ENCODE assay signal across 8 mouse cellular contexts in genomic region chr10:62920766-62921156, GRCm38 (mm10). TPM values are rescaled to one million over a fixed set of nuclear protein-coding genes. Genes with fewer than 3 reads are reported as not detected.
DNase-seq lines count a peak whose midpoint lies in the region; ATAC-seq and TF ChIP-seq lines count a peak whose summit lies in the region.

No protein-coding gene starts in this region.

- TF ChIP-seq CTCF in gastrocnemius, adult 2 months (IDR thresholded peaks at IDR 0.05), result peak; percentile 6; the same call in 1 of the 2 replicates
- no peak for TF ChIP-seq CTCF in liver, embryonic 14.5 days (IDR thresholded peaks at IDR 0.05; ENCODE audit: low read depth)

- ATAC-seq in CD4-positive, CD25-positive, alpha-beta regulatory T cell, adult 4 months, result peak; percentile 24
- ATAC-seq in forebrain, embryonic 11.5 days (replicated peaks; ENCODE audit: low FRiP score), result peak; percentile 71
- peak; percentile 68 for ATAC-seq in liver, embryonic 14.5 days (ENCODE audit: insufficient read depth)

- H3K27me3 ChIP-seq in forebrain, embryonic 11.5 days (ENCODE audit: control insufficient read depth, insufficient read depth, low read length), result no peaks in the 10 kb centered on the region
- H3K27me3 ChIP-seq in liver, embryonic 14.5 days (ENCODE audit: control insufficient read depth, insufficient read depth, low read length), result no peaks in the 10 kb centered on the region

- peaks cover 3% of the 10 kb centered on the region; the same call in 1 of the 2 replicates for H3K4me1 ChIP-seq in forebrain, embryonic 11.5 days (replicated peaks; ENCODE audit: control insufficient read depth, insufficient read depth, low read length)
- H3K4me1 ChIP-seq in liver, embryonic 14.5 days (replicated peaks; ENCODE audit: control insufficient read depth in 2 of 2, insufficient read depth in 2 of 2, low read length in 1 of 2), result peaks cover 8 to 13% of the 10 kb centered on the region in 2 experiments

- 0% methylated on average over 28 of the region's 29 CpGs for WGBS in forebrain, embryonic 11.5 days
- 0% methylated on average over 29 of the region's 29 CpGs for whole genome bisulfite sequencing in liver, embryonic 14.5 days (ENCODE audit: insufficient replicate concordance)

- no peaks in the 10 kb centered on the region for H3K36me3 ChIP-seq in forebrain, embryonic 11.5 days (ENCODE audit: control insufficient read depth, insufficient read depth, low read length)
- H3K36me3 ChIP-seq in liver, embryonic 14.5 days (replicated peaks; ENCODE audit: control insufficient read depth, insufficient read depth, low read depth), result no peaks in the 10 kb centered on the region

- no peak for TF ChIP-seq EP300 in liver, embryonic 14.5 days (IDR thresholded peaks at IDR 0.05; ENCODE audit: low read depth)

- intact Hi-C loops in gastrocnemius, adult 2 months (cut with DNase I), result loop anchor here (5.0 kb wide), 1 partner anchor 128 kb away; the partner anchor contains the start of gene Ccar1

- H3K4me3 ChIP-seq in gastrocnemius, adult 2 months, result peak overlapping the region; percentile 98
- H3K4me3 ChIP-seq in forebrain, embryonic 11.5 days (ENCODE audit: low read depth, low read length), result peak overlapping the region; percentile 99
- peak overlapping the region; percentile 77 to 97 for H3K4me3 ChIP-seq in liver, embryonic 14.5 days (ENCODE audit: insufficient read depth in 1 of 2, low read depth in 2 of 2, low read length in 2 of 2)

- peak overlapping the region; percentile 98 for H3K27ac ChIP-seq in gastrocnemius, adult 2 months
- 0 out of 2 replicates have a peak overlapping the region, but pooled peaks have one; percentile 18 for H3K27ac ChIP-seq in forebrain, embryonic 11.5 days (ENCODE audit: low read depth, low read length)
- H3K27ac ChIP-seq in liver, embryonic 14.5 days, result peak overlapping the region; percentile 14

- no peak for DNase-seq in gastrocnemius, adult 2 months
- DNase-seq in gastrocnemius, postnatal 25 days, result no peak
- DNase-seq in forebrain, embryonic 11.5 days (ENCODE audit: low spot score), result no peak
- DNase-seq in liver, embryonic 14.5 days (ENCODE audit: low read depth in 3 of 3, low spot score in 3 of 3), result no peak
- DNase-seq in layer of hippocampus, postnatal 25 days (ENCODE audit: extremely low spot score in 1 of 2, low spot score in 1 of 2), result no peak
- no peak for DNase-seq in adrenal gland, postnatal 36 days
- no peak for DNase-seq in spleen, postnatal 14 days (ENCODE audit: low spot score in 2 of 2)

- H3K9me3 ChIP-seq in forebrain, embryonic 11.5 days (ENCODE audit: control insufficient read depth, low read length), result no peaks in the 10 kb centered on the region
- H3K9me3 ChIP-seq in liver, embryonic 14.5 days (ENCODE audit: control insufficient read depth, low read length), result no peaks in the 10 kb centered on the region

- peak overlapping the region; percentile 87 for H3K4me2 ChIP-seq in forebrain, embryonic 11.5 days (ENCODE audit: low read depth, low read length, severe bottlenecking)
- H3K4me2 ChIP-seq in liver, embryonic 14.5 days (ENCODE audit: low read depth), result peak overlapping the region; percentile 86

- peak overlapping the region; percentile 83 for H3K9ac ChIP-seq in forebrain, embryonic 11.5 days (ENCODE audit: low read length)
- peak overlapping the region; percentile 75 for H3K9ac ChIP-seq in liver, embryonic 14.5 days (replicated peaks)

RNA-seq across cellular contexts. Expression of gene Slc25a16, which starts 0.3 kb away (rescaled TPM):
- 10 to 100 TPM; 15.4 to 18.2 TPM for total RNA-seq in gastrocnemius, adult 2 months (2021)
- 10 to 100 TPM; 14.6 to 15.7 TPM for total RNA-seq in gastrocnemius, postnatal 25 days (2021)
- 1 to 10 TPM; 2.9 to 3.4 TPM for polyA plus RNA-seq in CD4-positive, CD25-positive, alpha-beta regulatory T cell, adult 4 months (2017; shearing (Covaris generic))
- polyA plus RNA-seq in forebrain, embryonic 11.5 days (2014; fragmentation: Nextera tagmentation; extraction: Ambion mirVana), result 12.6 TPM in 2 replicates
- 4.8 and 6.2 TPM in 2 replicates for polyA plus RNA-seq in liver, embryonic 14.5 days (2012; rRNA removed)
- polyA plus RNA-seq in liver, embryonic 14.5 days (2014; fragmentation: Nextera tagmentation; extraction: Ambion mirVana), result 7.0 and 8.9 TPM in 2 replicates
- total RNA-seq in layer of hippocampus, postnatal 25 days (2021), result 10 to 100 TPM; 42.3 to 45.3 TPM
- 10 to 100 TPM; 33.5 to 49.0 TPM for total RNA-seq in adrenal gland, postnatal 36 days (2021)

RNA-seq across cellular contexts. Expression of gene Tet1, which starts 12.0 kb away (rescaled TPM):
- total RNA-seq in gastrocnemius, adult 2 months (2021), result 1 to 10 TPM; 2.1 to 2.7 TPM
- 1 to 10 TPM; 4.9 to 5.3 TPM for total RNA-seq in gastrocnemius, postnatal 25 days (2021)
- polyA plus RNA-seq in CD4-positive, CD25-positive, alpha-beta regulatory T cell, adult 4 months (2017; shearing (Covaris generic)), result 1 to 10 TPM; 6.9 to 7.2 TPM
- 37.8 and 39.7 TPM in 2 replicates for polyA plus RNA-seq in forebrain, embryonic 11.5 days (2014; fragmentation: Nextera tagmentation; extraction: Ambion mirVana)
- polyA plus RNA-seq in liver, embryonic 14.5 days (2012; rRNA removed), result 0.21 and 0.23 TPM in 2 replicates
- 0.99 and 1.9 TPM in 2 replicates for polyA plus RNA-seq in liver, embryonic 14.5 days (2014; fragmentation: Nextera tagmentation; extraction: Ambion mirVana)
- 10 to 100 TPM; 20.5 to 27.6 TPM for total RNA-seq in layer of hippocampus, postnatal 25 days (2021)
- 1 to 10 TPM; 2.1 to 4.7 TPM for total RNA-seq in adrenal gland, postnatal 36 days (2021)

RNA-seq across cellular contexts. Expression of gene Dna2, which starts 26.1 kb away (rescaled TPM):
- under 1 TPM; 0.15 to 0.25 TPM for total RNA-seq in gastrocnemius, adult 2 months (2021)
- total RNA-seq in gastrocnemius, postnatal 25 days (2021), result under 1 TPM; 0.46 to 0.75 TPM
- 1 to 10 TPM; 2.0 to 3.0 TPM for polyA plus RNA-seq in CD4-positive, CD25-positive, alpha-beta regulatory T cell, adult 4 months (2017; shearing (Covaris generic))
- 31.6 and 33.1 TPM in 2 replicates for polyA plus RNA-seq in forebrain, embryonic 11.5 days (2014; fragmentation: Nextera tagmentation; extraction: Ambion mirVana)
- 23.1 and 30.2 TPM in 2 replicates for polyA plus RNA-seq in liver, embryonic 14.5 days (2012; rRNA removed)
- 27.8 and 30.5 TPM in 2 replicates for polyA plus RNA-seq in liver, embryonic 14.5 days (2014; fragmentation: Nextera tagmentation; extraction: Ambion mirVana)
- total RNA-seq in layer of hippocampus, postnatal 25 days (2021), result 1 to 10 TPM; 2.1 to 2.2 TPM
- total RNA-seq in adrenal gland, postnatal 36 days (2021), result 1 to 10 TPM; 1.2 to 1.7 TPM

RNA-seq across cellular contexts. Expression of gene Rufy2, which starts 59.3 kb away (rescaled TPM):
- 1 to 10 TPM; 3.8 to 4.7 TPM for total RNA-seq in gastrocnemius, adult 2 months (2021)
- 1 to 10 TPM; 5.9 to 6.5 TPM for total RNA-seq in gastrocnemius, postnatal 25 days (2021)
- polyA plus RNA-seq in CD4-positive, CD25-positive, alpha-beta regulatory T cell, adult 4 months (2017; shearing (Covaris generic)), result 10 to 100 TPM; 41.0 to 52.8 TPM
- 22.7 and 27.1 TPM in 2 replicates for polyA plus RNA-seq in forebrain, embryonic 11.5 days (2014; fragmentation: Nextera tagmentation; extraction: Ambion mirVana)
- 0.53 and 1.1 TPM in 2 replicates for polyA plus RNA-seq in liver, embryonic 14.5 days (2012; rRNA removed)
- 1.3 and 1.4 TPM in 2 replicates for polyA plus RNA-seq in liver, embryonic 14.5 days (2014; fragmentation: Nextera tagmentation; extraction: Ambion mirVana)
- 10 to 100 TPM; 67.3 to 73.5 TPM for total RNA-seq in layer of hippocampus, postnatal 25 days (2021)
- 10 to 100 TPM; 13.2 to 18.8 TPM for total RNA-seq in adrenal gland, postnatal 36 days (2021)

Comparison
In these comparisons a context has a peak if more than half of its experiments do, and no peak if none do; other contexts are left out.
1. H3K27ac ChIP-seq: peak in every context shown above with its lines; median percentile 98 in gastrocnemius, adult 2 months; 18 in forebrain, embryonic 11.5 days; 14 in liver, embryonic 14.5 days.